Mouse (Mus musculus) cerebellum, postnatal 10 days (tissue): ENCODE measurements around the gene Tiprl.

ENCODE experiments used
- DNase-seq, 2 experiments: peaks; one replicate each; pipeline ENCODE4 v3.0.0; 2021; ENCODE audit warnings: mixed read lengths in 2 of 2

Gene Tiprl

GRCm38 (mm10) chr1:165171277-165171676 is 65.5 kb downstream of the Tiprl start:
- DNase-seq = no peak

- DNase-seq = no peak
Measured at GRCm38 (mm10) chr1:165170157-165170556, 66.6 kb downstream of the Tiprl start.

GRCm38 (mm10) chr1:165169462-165169861 is 67.3 kb downstream of the Tiprl start:
- DNase-seq = no peak

DNA sequence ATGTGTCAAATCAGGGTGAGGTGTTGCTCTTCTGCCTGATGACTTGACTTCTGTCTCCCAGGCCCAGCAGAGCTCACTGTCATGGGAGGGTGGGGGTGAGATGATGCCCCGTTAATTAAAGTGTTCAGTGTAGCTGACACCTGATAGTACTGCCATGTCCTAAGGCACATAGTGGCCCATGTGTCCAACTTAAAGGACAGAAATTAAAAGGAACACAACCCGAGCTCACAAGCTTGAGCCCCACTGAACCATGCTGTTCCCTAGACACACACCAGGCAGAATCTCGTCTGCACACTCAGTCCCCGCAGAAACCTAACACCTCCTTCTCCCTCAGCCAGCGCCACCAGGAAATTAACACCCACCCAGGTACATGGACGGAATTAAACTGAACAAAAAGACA is 71.9 kb downstream of the Tiprl start:
- no peak for DNase-seq
